In genomic region chr14:45615776-45616175, GRCm38 (mm10) we compare ENCODE assay signal across 24 mouse cellular contexts. TPM values are rescaled to one million over a fixed set of nuclear protein-coding genes. Genes with fewer than 3 reads are reported as not detected.
DNase-seq lines count a peak whose midpoint lies in the region; ATAC-seq and TF ChIP-seq lines count a peak whose summit lies in the region.
"Had no signal": no experiment of that assay in that cellular context is flagged by ENCODE, and none has a peak within 500 bp of the region (broad histone marks: within the 10 kb centered on the region; RNA-seq: fewer than 3 reads in every experiment).

No protein-coding gene starts in this region.

- TF ChIP-seq CTCF in heart, adult 2 months (IDR thresholded peaks at IDR 0.05) = no peak
- TF ChIP-seq CTCF in liver, adult 2 months (IDR thresholded peaks at IDR 0.05; ENCODE audit: low read depth, low read length) = no peak
- TF ChIP-seq CTCF in liver, postnatal 0 days (IDR thresholded peaks at IDR 0.05; ENCODE audit: low read depth) = no peak

- intact Hi-C loops in heart, adult 2 months (cut with DNase I) = no loop called here
- intact Hi-C loops in heart, postnatal 36 days (cut with DNase I) = no loop called here
- intact Hi-C loops in heart, postnatal 14 days (cut with DNase I) = no loop called here

- no peak overlapping the region for H3K4me3 ChIP-seq in heart, adult 2 months
- no peak overlapping the region for H3K4me3 ChIP-seq in heart, embryonic 12.5 days
- no peak overlapping the region for H3K4me3 ChIP-seq in heart, embryonic 15.5 days
- no peak overlapping the region for H3K4me3 ChIP-seq in liver, adult 2 months (ENCODE audit: insufficient read depth, low read depth, low read length)
- no peak overlapping the region for H3K4me3 ChIP-seq in liver, postnatal 0 days (ENCODE audit: low read depth, low read length)
- H3K4me3 ChIP-seq: forebrain, embryonic 10.5 days; forebrain, embryonic 13.5 days had no signal

- H3K36me3 ChIP-seq in heart, adult 2 months (ENCODE audit: control insufficient read depth, insufficient read depth, low read length) = no peaks in the 10 kb centered on the region; the same call in 1 of the 2 replicates
- H3K36me3 ChIP-seq in heart, embryonic 12.5 days = peaks cover 38% of the 10 kb centered on the region
- H3K36me3 ChIP-seq in heart, embryonic 15.5 days = 0 out of 2 replicates have a peak, but pooled peaks cover 11% of the 10 kb centered on the region
- H3K36me3 ChIP-seq in liver, adult 2 months (ENCODE audit: control insufficient read depth, insufficient read depth, low read length) = peaks cover 45% of the 10 kb centered on the region
- peaks cover 57% of the 10 kb centered on the region for H3K36me3 ChIP-seq in liver, postnatal 0 days (replicated peaks; ENCODE audit: insufficient read depth, low read length)

- peak overlapping the region; percentile 13; the same call in 1 of the 2 replicates for H3K4me2 ChIP-seq in heart, embryonic 12.5 days
- H3K4me2 ChIP-seq in heart, embryonic 15.5 days = no peak overlapping the region
- H3K4me2 ChIP-seq in liver, postnatal 0 days (ENCODE audit: low read depth, low read length) = no peak overlapping the region
- H3K4me2 ChIP-seq: forebrain, embryonic 13.5 days; hindbrain, embryonic 14.5 days had no signal

- no peak for TF ChIP-seq POLR2A in heart, adult 2 months (IDR thresholded peaks at IDR 0.05; ENCODE audit: insufficient read depth, low read depth, low read length)
- no peak for TF ChIP-seq POLR2A in liver, adult 2 months (IDR thresholded peaks at IDR 0.05; ENCODE audit: extremely low read depth, insufficient read depth, low read length)

- no peak overlapping the region for H3K27ac ChIP-seq in heart, adult 2 months
- peak overlapping the region; percentile 85 for H3K27ac ChIP-seq in heart, embryonic 12.5 days (ENCODE audit: poor library complexity, severe bottlenecking)
- H3K27ac ChIP-seq in heart, embryonic 15.5 days = peak overlapping the region; percentile 62
- no peak overlapping the region for H3K27ac ChIP-seq in liver, adult 2 months (replicated peaks; ENCODE audit: insufficient read depth, low read depth, low read length)
- no peak overlapping the region for H3K27ac ChIP-seq in liver, postnatal 0 days (ENCODE audit: low read depth)
- H3K27ac ChIP-seq: forebrain, embryonic 10.5 days; forebrain, embryonic 13.5 days; hindbrain, embryonic 14.5 days; hindbrain, postnatal 0 days had no signal

- peak; percentile 64 for DNase-seq in heart, adult 11 months
- DNase-seq in heart, adult 2 months = no peak
- no peak for DNase-seq in heart, postnatal 36 days
- DNase-seq in heart, postnatal 14 days = no peak
- peak; percentile 89 for DNase-seq in liver, adult 2 months (ENCODE audit: extremely low read depth, low read depth, low spot score)
- no peak for DNase-seq in liver, postnatal 0 days
- DNase-seq: adrenal gland, postnatal 10 days; adrenal gland, postnatal 36 days; cerebellum, adult 18-20 months; cerebellum, adult 9-10 months; cerebellum, postnatal 14 days; gastrocnemius, postnatal 10 days; gastrocnemius, postnatal 36 days; kidney, adult 18-20 months; kidney, adult 9 months had no signal

- no peak for TF ChIP-seq EP300 in heart, adult 2 months (IDR thresholded peaks at IDR 0.05; ENCODE audit: insufficient read depth, low read depth, low read length)
- no peak for TF ChIP-seq EP300 in liver, postnatal 0 days (IDR thresholded peaks at IDR 0.05; ENCODE audit: low read depth)

- ATAC-seq in heart, embryonic 12.5 days (ENCODE audit: insufficient number of reproducible peaks, low FRiP score) = no peak
- ATAC-seq in heart, embryonic 15.5 days (replicated peaks; ENCODE audit: insufficient number of reproducible peaks, insufficient read depth, low FRiP score, low read depth) = no peak
- ATAC-seq in liver, postnatal 0 days = no peak
- ATAC-seq: forebrain, embryonic 13.5 days; forebrain, embryonic 16.5 days; hindbrain, postnatal 0 days; inflammation-experienced regulatory T-cells, adult 6 months; intestine, embryonic 16.5 days had no signal

- WGBS in heart, adult 2 months = 84% methylated on average over 2 of the region's 2 CpGs
- WGBS in heart, embryonic 12.5 days = 57% methylated on average over 2 of the region's 2 CpGs
- 61% methylated on average over 2 of the region's 2 CpGs for WGBS in heart, embryonic 15.5 days
- WGBS in liver, adult 2 months = 82% methylated on average over 2 of the region's 2 CpGs
- 93% methylated on average over 2 of the region's 2 CpGs for WGBS in liver, postnatal 0 days (ENCODE audit: insufficient replicate concordance)

- H3K4me1 ChIP-seq in heart, adult 2 months (ENCODE audit: control insufficient read depth, insufficient read depth, low read length) = no peaks in the 10 kb centered on the region
- peaks cover 48% of the 10 kb centered on the region for H3K4me1 ChIP-seq in heart, embryonic 12.5 days (replicated peaks)
- H3K4me1 ChIP-seq in heart, embryonic 15.5 days (replicated peaks) = peaks cover 27% of the 10 kb centered on the region
- H3K4me1 ChIP-seq in liver, adult 2 months (ENCODE audit: control insufficient read depth, insufficient read depth, low read length) = peaks cover 2% of the 10 kb centered on the region
- no peaks in the 10 kb centered on the region for H3K4me1 ChIP-seq in liver, postnatal 0 days (ENCODE audit: insufficient read depth)
- H3K4me1 ChIP-seq: forebrain, embryonic 10.5 days had no signal

- no peaks in the 10 kb centered on the region for H3K27me3 ChIP-seq in heart, adult 2 months (ENCODE audit: control insufficient read depth, insufficient read depth, low read length)
- no peaks in the 10 kb centered on the region for H3K27me3 ChIP-seq in heart, embryonic 12.5 days (replicated peaks)
- H3K27me3 ChIP-seq in heart, embryonic 15.5 days = no peaks in the 10 kb centered on the region
- H3K27me3 ChIP-seq in liver, adult 2 months (ENCODE audit: control insufficient read depth, insufficient read depth, low read length) = no peaks in the 10 kb centered on the region
- H3K27me3 ChIP-seq in liver, postnatal 0 days (ENCODE audit: insufficient read depth, low read length) = no peaks in the 10 kb centered on the region
- H3K27me3 ChIP-seq: forebrain, embryonic 13.5 days had no signal

- H3K79me2 ChIP-seq in heart, adult 2 months (replicated peaks; ENCODE audit: control insufficient read depth, insufficient read depth, low read length) = no peaks in the 10 kb centered on the region
- no peaks in the 10 kb centered on the region for H3K79me2 ChIP-seq in liver, adult 2 months (ENCODE audit: control insufficient read depth, insufficient read depth, low read length)

- no peaks in the 10 kb centered on the region for H3K9me3 ChIP-seq in heart, embryonic 12.5 days (replicated peaks)
- no peaks in the 10 kb centered on the region for H3K9me3 ChIP-seq in heart, embryonic 15.5 days (replicated peaks)
- no peaks in the 10 kb centered on the region for H3K9me3 ChIP-seq in liver, postnatal 0 days (ENCODE audit: low read length)
- H3K9me3 ChIP-seq: forebrain, embryonic 10.5 days; forebrain, embryonic 13.5 days had no signal

- no peak overlapping the region for H3K9ac ChIP-seq in heart, adult 2 months (ENCODE audit: low read depth, low read length)
- no peak overlapping the region for H3K9ac ChIP-seq in heart, embryonic 12.5 days
- H3K9ac ChIP-seq in heart, embryonic 15.5 days = no peak overlapping the region
- no peak overlapping the region for H3K9ac ChIP-seq in liver, adult 2 months (ENCODE audit: low read depth, low read length)
- no peak overlapping the region for H3K9ac ChIP-seq in liver, postnatal 0 days (replicated peaks)
- H3K9ac ChIP-seq: forebrain, embryonic 13.5 days; hindbrain, embryonic 14.5 days had no signal

RNA-seq across cellular contexts. Expression of gene Ddhd1, which starts 42.2 kb away (rescaled TPM):
- total RNA-seq in heart, adult 2 months (2021) = 1 to 10 TPM; 8.8 to 9.7 TPM
- polyA plus RNA-seq in heart, adult 2 months (2012; rRNA removed) = 6.5 and 10.1 TPM in 2 replicates
- 12.6 and 16.3 TPM in 2 replicates for polyA plus RNA-seq in heart, embryonic 12.5 days (2016; fragmentation: Nextera tagmentation; extraction: Ambion mirVana)
- 1 to 10 TPM; 8.6 to 9.3 TPM for total RNA-seq in heart, postnatal 36 days (2021)
- polyA plus RNA-seq in heart, embryonic 15.5 days (2015; fragmentation: Nextera tagmentation; extraction: Ambion mirVana) = 7.3 and 8.0 TPM in 2 replicates
- 10 to 100 TPM; 10.0 to 11.8 TPM for total RNA-seq in heart, postnatal 14 days (2021)
- 10.7 and 12.9 TPM in 2 replicates for total RNA-seq in liver, adult 2 months (2014; rRNA removed)
- 6.7 and 10.1 TPM in 2 replicates for polyA plus RNA-seq in liver, adult 2 months (2012; rRNA removed)
- polyA plus RNA-seq in liver, postnatal 0 days (2015; fragmentation: Nextera tagmentation; extraction: Ambion mirVana) = 3.2 and 3.7 TPM in 2 replicates

Comparison
In these comparisons a context has a peak if more than half of its experiments do, and no peak if none do; other contexts are left out.
1. DNase-seq: peak in heart, adult 11 months (single experiment) and liver, adult 2 months (single experiment); none in heart, adult 2 months (0 of 2), heart, postnatal 36 days (0 of 2), heart, postnatal 14 days (0 of 2) and liver, postnatal 0 days (single experiment).
2. H3K27ac ChIP-seq: peak in heart, embryonic 12.5 days (single experiment) and heart, embryonic 15.5 days (single experiment); none in heart, adult 2 months (single experiment), liver, adult 2 months (single experiment) and liver, postnatal 0 days (single experiment).